Mouse (Mus musculus) common myeloid progenitor, adult 5-6 weeks (primary cell): ENCODE measurements at regions not wholly inside any gene's neighbourhood (a gene's known extent, or its start where the extent isn't known, plus 50 kb on each side); places are given as distances from the start of the nearest gene placed in this dataset.
A peak's percentile ranks its signal among the peaks of the same experiment; 100 is the strongest.

ENCODE experiments used
- ATAC-seq: replicated peaks from 2 replicates; pipeline ENCODE4 v1.8.0; 2016; ENCODE audit warnings: low read depth, mild to moderate bottlenecking, moderate TSS enrichment, inconsistent platforms; ENCODE audit not compliant: poor library complexity, severe bottlenecking

- peak; percentile 92 for ATAC-seq
Measured at GRCm38 (mm10) chr13:28512573-28513334, 255.4 kb downstream of the Gm11361 start.

- no peak for ATAC-seq
Measured at GRCm38 (mm10) chr13:28508184-28508583, 250.9 kb downstream of the Gm11361 start.

- no peak for ATAC-seq
Measured at GRCm38 (mm10) chr13:28507783-28508182, 250.5 kb downstream of the Gm11361 start.

- no peak for ATAC-seq
Measured at GRCm38 (mm10) chr13:28504340-28504739, 247.0 kb downstream of the Gm11361 start.

- peak; percentile 97 for ATAC-seq
Measured at GRCm38 (mm10) chr13:28502171-28502570, 244.8 kb downstream of the Gm11361 start.

- no peak for ATAC-seq
Measured at GRCm38 (mm10) chr13:28500697-28501096, 243.4 kb downstream of the Gm11361 start.

GRCm38 (mm10) chr13:28497483-28497882, 240.2 kb downstream of the Gm11361 start:
- no peak for ATAC-seq

GRCm38 (mm10) chr13:28492015-28492414, 234.7 kb downstream of the Gm11361 start:
- ATAC-seq, result no peak

GRCm38 (mm10) chr13:28483727-28484126, 226.4 kb downstream of the Gm11361 start:
- ATAC-seq, result no peak

- no peak for ATAC-seq
Measured at GRCm38 (mm10) chr13:28481224-28481965, 224.1 kb downstream of the Gm11361 start.

GRCm38 (mm10) chr13:28466151-28466550, 208.8 kb downstream of the Gm11361 start:
- no peak for ATAC-seq

- ATAC-seq, result no peak
Measured at GRCm38 (mm10) chr13:28465187-28465880, 208.0 kb downstream of the Gm11361 start.

GRCm38 (mm10) chr13:28461281-28461680, 204.0 kb downstream of the Gm11361 start:
- no peak for ATAC-seq

- ATAC-seq, result 0 out of 2 replicates have a peak, but pooled peaks have one; percentile 42
Measured at GRCm38 (mm10) chr13:28457403-28457802, 200.1 kb downstream of the Gm11361 start.

GRCm38 (mm10) chr13:28455878-28456277, 198.6 kb downstream of the Gm11361 start:
- ATAC-seq, result no peak

GRCm38 (mm10) chr13:28455016-28455415, 197.7 kb downstream of the Gm11361 start:
- ATAC-seq, result no peak

GRCm38 (mm10) chr13:28450699-28451445, 193.5 kb downstream of the Gm11361 start:
- ATAC-seq, result no peak

GRCm38 (mm10) chr13:28449026-28449425, 191.7 kb downstream of the Gm11361 start:
- no peak for ATAC-seq

GRCm38 (mm10) chr13:28442250-28442649, 184.9 kb downstream of the Gm11361 start:
- ATAC-seq, result peak; percentile 92

- ATAC-seq, result peak; percentile 82
Measured at GRCm38 (mm10) chr13:28433445-28433844, 176.1 kb downstream of the Gm11361 start.
